Mouse (Mus musculus) embryonic facial prominence, embryonic 11.5 days (tissue): ENCODE measurements around the gene Chpt1. TPM values are rescaled to one million over a fixed set of nuclear protein-coding genes. Genes with fewer than 3 reads are reported as not detected.

Experiments used
- ATAC-seq: fragments of 200-750 bp; cut with Nextera tagmentation; replicated peaks from 2 replicates; pipeline ENCODE4 v1.8.0; 2017; ENCODE audit warnings: low read depth; ENCODE audit not compliant: insufficient number of reproducible peaks, low FRiP score, low TSS enrichment
- DNase-seq: peaks from one replicate; pipeline ENCODE4 v3.0.0-alpha.2; 2015; ENCODE audit warnings: low spot score
- H3K27ac ChIP-seq: fragments of 300-500 bp; sonication (generic); replicated peaks from 2 replicates; pipeline ENCODE4 v1.5.1; 2014; ENCODE audit warnings: mild to moderate bottlenecking, low read depth, low read length, control low read depth
- H3K27me3 ChIP-seq: fragments of 300-500 bp; sonication (generic); 2 replicates; pipeline ENCODE4 v1.6.1; 2014; ENCODE audit warnings: mild to moderate bottlenecking, low read length, moderate library complexity, mixed read lengths; ENCODE audit not compliant: control insufficient read depth, insufficient read depth
- H3K36me3 ChIP-seq: fragments of 300-500 bp; sonication (generic); replicated peaks from 2 replicates; pipeline ENCODE4 v1.6.1; 2014; ENCODE audit warnings: low read depth, mild to moderate bottlenecking, low read length, moderate library complexity, mixed read lengths; ENCODE audit not compliant: control insufficient read depth, insufficient read depth
- H3K4me1 ChIP-seq: fragments of 300-500 bp; sonication (generic); 2 replicates; pipeline ENCODE4 v1.6.1; 2014; ENCODE audit warnings: low read length, mixed read lengths; ENCODE audit not compliant: control insufficient read depth, insufficient read depth
- H3K4me2 ChIP-seq: fragments of 300-500 bp; sonication (generic); 2 replicates; pipeline ENCODE4 v1.6.1; 2014; ENCODE audit warnings: low read depth, mild to moderate bottlenecking, control low read depth, low read length, moderate library complexity
- H3K4me3 ChIP-seq: fragments of 300-500 bp; sonication (generic); 2 replicates; pipeline ENCODE4 v1.5.1; 2014; ENCODE audit warnings: low read depth, low read length, control low read depth
- H3K9ac ChIP-seq: fragments of 300-500 bp; sonication (generic); replicated peaks from 2 replicates; pipeline ENCODE4 v1.6.1; 2014; ENCODE audit warnings: mild to moderate bottlenecking, control low read depth, low read length
- H3K9me3 ChIP-seq: fragments of 300-500 bp; sonication (generic); replicated peaks from 2 replicates; pipeline ENCODE4 v1.6.1; 2016; ENCODE audit warnings: mild to moderate bottlenecking, low read length, inconsistent platforms, mixed read lengths; ENCODE audit not compliant: control insufficient read depth
- WGBS: fragments of 180-500 bp; shearing (Covaris S2); extraction: QIAGEN DNeasy Blood & Tissue Kit; methylation state at CpG from one replicate; pipeline ENCODE4 v1.1.7; 2014; 5-methylcytosine and 5-hydroxymethylcytosine counted together
- polyA plus RNA-seq: library from polyadenylated mRNA; unstranded; fragments of >200 nt; fragmentation: Nextera tagmentation; extraction: Ambion mirVana; gene quantifications from 2 replicates; pipeline ENCODE4 v1.2.1, GENCODE M21; 2014

Chpt1 gene
- polyA plus RNA-seq, 1 experiment from 2014 or later, result 27.9 TPM

- H3K9me3 ChIP-seq, result no peaks in the 10 kb centered on the region
- H3K9ac ChIP-seq, result no peak overlapping the region
- H3K4me2 ChIP-seq, result no peak overlapping the region
- H3K4me3 ChIP-seq, result no peak overlapping the region
- 73% methylated on average over 2 of the region's 2 CpGs for WGBS
- no peaks in the 10 kb centered on the region for H3K27me3 ChIP-seq
- no peaks in the 10 kb centered on the region for H3K36me3 ChIP-seq
- no peak overlapping the region for H3K27ac ChIP-seq
- no peaks in the 10 kb centered on the region for H3K4me1 ChIP-seq
- ATAC-seq (no peak), DNase-seq (no peak)
Measured at GRCm38 (mm10) chr10:88409751-88410150, 94.1 kb downstream of the Chpt1 start.

DNA sequence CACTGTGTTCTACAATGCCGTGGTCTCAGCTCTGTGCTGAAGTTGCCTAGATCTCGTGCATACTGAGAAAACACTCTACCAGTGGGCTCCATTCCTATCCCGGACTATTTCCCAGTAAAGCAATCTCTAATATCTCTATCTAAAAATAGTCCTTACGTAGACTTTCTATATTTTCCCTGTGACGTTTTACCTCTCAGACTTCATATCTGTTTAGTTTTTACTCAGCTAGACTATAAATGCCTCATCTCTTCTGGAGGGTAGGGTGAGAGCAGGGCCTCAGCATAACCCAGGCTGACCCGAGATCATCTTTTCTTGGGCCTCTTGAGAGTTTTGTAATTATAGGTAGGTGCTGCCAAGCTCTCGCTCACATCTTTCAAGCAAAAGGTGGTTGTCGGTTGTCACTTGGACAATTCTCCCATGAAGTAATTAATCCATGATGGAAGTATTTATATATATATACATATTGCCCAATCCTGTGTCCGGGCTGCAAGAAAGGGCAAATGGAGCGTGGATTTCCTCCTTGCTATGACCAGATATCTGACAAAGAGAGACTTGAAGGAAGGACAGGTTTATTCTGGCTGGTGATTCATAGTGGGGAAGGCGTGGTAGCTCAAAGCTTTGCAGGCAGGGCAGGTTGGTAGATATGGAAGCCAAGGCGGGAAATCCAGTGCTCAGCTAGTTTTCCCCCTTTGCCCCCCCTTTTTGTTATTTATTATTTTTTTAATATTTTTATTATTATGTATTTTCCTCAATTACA is 95.8 kb downstream of the Chpt1 start:
- Histone ChIP-seq H3K4me3 (no peak overlapping the region), H3K4me2 (no peak overlapping the region), H3K36me3 (no peaks in the 10 kb centered on the region), H3K27me3 (no peaks in the 10 kb centered on the region), H3K4me1 (no peaks in the 10 kb centered on the region), H3K9ac (no peak overlapping the region), H3K9me3 (no peaks in the 10 kb centered on the region), H3K27ac (no peak overlapping the region)
- ATAC-seq (no peak), DNase-seq (no peak)
- WGBS, result 90% methylated on average over 12 of the region's 12 CpGs

- no peak for DNase-seq
- WGBS, result 86% methylated on average over 7 of the region's 7 CpGs
- no peak overlapping the region for H3K9ac ChIP-seq
Measured at GRCm38 (mm10) chr10:88405812-88406211, 98.1 kb downstream of the Chpt1 start.

GRCm38 (mm10) chr10:88404220-88404619 is 99.7 kb downstream of the Chpt1 start:
- no peak overlapping the region for H3K9ac ChIP-seq
- H3K4me2 ChIP-seq, result no peak overlapping the region
- no peak overlapping the region for H3K4me3 ChIP-seq
- no peaks in the 10 kb centered on the region for H3K9me3 ChIP-seq
- ATAC-seq, result no peak
- no peaks in the 10 kb centered on the region for H3K36me3 ChIP-seq
- no peak overlapping the region for H3K27ac ChIP-seq
- H3K27me3 ChIP-seq, result no peaks in the 10 kb centered on the region
- no peak for DNase-seq
- 89% methylated on average over 6 of the region's 6 CpGs for WGBS
- no peaks in the 10 kb centered on the region for H3K4me1 ChIP-seq

More at GRCm38 (mm10) chr10:88405812-88406211, 98.1 kb downstream of the Chpt1 start:
- Histone ChIP-seq H3K36me3 (no peaks in the 10 kb centered on the region), H3K27ac (no peak overlapping the region), H3K4me2 (no peak overlapping the region), H3K9me3 (no peaks in the 10 kb centered on the region), H3K27me3 (no peaks in the 10 kb centered on the region), H3K4me1 (no peaks in the 10 kb centered on the region), H3K4me3 (no peak overlapping the region)
- no peak for ATAC-seq

- Histone ChIP-seq H3K27ac (no peak overlapping the region), H3K9ac (no peak overlapping the region), H3K4me3 (no peak overlapping the region), H3K9me3 (no peaks in the 10 kb centered on the region), H3K4me2 (no peak overlapping the region), H3K27me3 (no peaks in the 10 kb centered on the region), H3K36me3 (no peaks in the 10 kb centered on the region), H3K4me1 (no peaks in the 10 kb centered on the region)
- WGBS, result 94% methylated on average over 4 of the region's 4 CpGs
- ATAC-seq (no peak), DNase-seq (no peak)
Measured at GRCm38 (mm10) chr10:88403021-88403420, 100.9 kb downstream of the Chpt1 start.

Other genes with a start within 250 kb of the Chpt1 start
- 0.62 and 0.74 TPM in 2 replicates for gene Dram1, start 125.0 kb downstream of the Chpt1 start, polyA plus RNA-seq
- gene Gnptab, start 124.9 kb downstream of the Chpt1 start, polyA plus RNA-seq, result 6.2 and 7.6 TPM in 2 replicates
- gene Sycp3, start 44.5 kb downstream of the Chpt1 start, polyA plus RNA-seq, result 0.43 TPM in 1 of 2 replicates, not detected in the other
- gene Mybpc1, start 101.1 kb upstream of the Chpt1 start, polyA plus RNA-seq, result 2.7 and 5.3 TPM in 2 replicates
- not detected in 2 replicates for gene Spic, start 180.9 kb upstream of the Chpt1 start, polyA plus RNA-seq
- gene Arl1, start 226.8 kb upstream of the Chpt1 start, polyA plus RNA-seq, result 192 and 196 TPM in 2 replicates